Mouse (Mus musculus) cerebellum, adult 11 months (tissue): Measurements from ENCODE around the gene Olfr1497.
A peak's percentile ranks its signal among the peaks of the same experiment; 100 is the strongest.
"Not testable (repeated sequence)": the region's sequence is repeated elsewhere in the genome, so short reads cannot be mapped to it uniquely, and the experiment has no call there.

Experiments used
- DNase-seq: peaks from one replicate; pipeline ENCODE4 v3.0.0; 2022

Gene Olfr1497

DNA sequence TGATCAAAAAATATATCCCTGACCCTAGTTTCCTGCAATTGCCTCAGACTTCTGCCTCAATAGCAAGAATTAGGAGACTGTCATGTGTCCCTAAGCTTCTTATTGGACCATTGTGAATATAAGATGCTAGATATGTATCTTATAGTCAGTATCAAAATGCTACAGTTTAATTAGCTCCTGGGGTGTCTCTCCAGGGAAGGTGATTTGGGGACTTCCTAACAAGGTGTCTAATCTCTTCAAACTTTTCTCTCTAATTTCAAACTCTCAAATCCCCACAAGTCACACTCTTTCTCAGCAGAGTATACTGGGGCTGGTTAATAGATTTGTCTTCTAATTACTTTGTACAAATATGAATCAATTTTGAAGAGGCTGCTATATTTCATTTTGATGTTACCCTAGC, at the start of gene Olfr1497:
Olfr1497 (minus strand) TSS at position 101 of the 400 bp plus-strand sequence.
- no peak for DNase-seq

DNA sequence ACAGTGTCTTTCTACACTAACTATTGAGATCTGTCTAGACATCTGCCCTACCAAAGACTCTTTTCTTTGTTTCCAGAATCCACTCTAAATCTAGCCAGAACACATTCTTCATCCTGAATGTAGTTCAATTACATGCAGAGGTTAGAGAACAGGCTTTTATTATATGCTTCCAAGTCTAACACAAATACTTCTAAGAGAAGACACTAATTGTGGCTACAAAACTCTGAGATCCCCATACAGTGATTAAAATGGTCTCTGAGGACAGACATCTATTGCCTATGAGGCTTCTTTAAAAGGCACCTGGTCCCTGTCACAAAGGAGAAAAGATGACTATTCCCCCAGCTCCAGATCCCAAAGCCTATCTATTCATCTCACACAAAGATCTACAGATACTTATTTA, 32.4 kb upstream of the Olfr1497 start, which contains the start of gene Olfr1500:
Olfr1500 (minus strand) TSS at position 101 of the 400 bp plus-strand sequence.
- DNase-seq = no peak

DNA sequence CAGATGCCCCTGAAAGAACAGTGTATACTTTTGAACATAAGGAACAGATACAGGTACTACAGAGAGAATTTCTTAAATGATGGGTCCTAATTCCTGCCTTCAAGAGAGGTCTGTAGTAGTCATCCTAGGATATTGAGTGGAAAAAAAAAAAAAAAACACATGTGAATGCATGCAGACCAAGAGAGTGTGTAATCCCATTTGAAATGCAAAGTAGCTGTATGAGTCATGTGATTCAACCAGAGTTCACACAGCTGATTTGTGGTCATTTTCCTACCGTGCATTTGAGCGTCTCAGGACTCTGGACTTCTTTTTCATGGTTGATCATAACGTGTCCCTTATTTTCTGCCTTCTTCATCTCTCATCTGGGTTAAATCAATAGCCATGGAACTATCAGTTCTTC, 30.4 kb upstream of the Olfr1497 start:
- DNase-seq = no peak

DNA sequence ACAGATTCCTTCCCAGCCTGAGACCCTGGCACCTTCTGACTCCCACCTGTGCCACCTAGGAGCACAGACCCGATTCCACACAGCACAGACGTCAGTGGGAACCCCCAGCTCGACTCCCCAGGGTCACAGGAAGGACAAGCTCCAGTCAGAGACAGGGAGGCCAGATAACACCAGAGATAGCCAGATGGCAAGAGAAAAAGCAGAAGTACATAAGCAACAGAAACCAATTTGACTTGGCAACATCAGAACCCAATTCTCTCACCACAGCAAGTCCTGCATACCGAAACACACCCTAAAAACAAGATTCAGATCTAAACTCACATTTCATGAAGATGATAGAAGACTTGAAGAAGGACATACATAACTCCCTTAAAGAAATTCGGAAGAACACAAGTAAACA, 22.8 kb upstream of the Olfr1497 start:
- no peak for DNase-seq

DNA sequence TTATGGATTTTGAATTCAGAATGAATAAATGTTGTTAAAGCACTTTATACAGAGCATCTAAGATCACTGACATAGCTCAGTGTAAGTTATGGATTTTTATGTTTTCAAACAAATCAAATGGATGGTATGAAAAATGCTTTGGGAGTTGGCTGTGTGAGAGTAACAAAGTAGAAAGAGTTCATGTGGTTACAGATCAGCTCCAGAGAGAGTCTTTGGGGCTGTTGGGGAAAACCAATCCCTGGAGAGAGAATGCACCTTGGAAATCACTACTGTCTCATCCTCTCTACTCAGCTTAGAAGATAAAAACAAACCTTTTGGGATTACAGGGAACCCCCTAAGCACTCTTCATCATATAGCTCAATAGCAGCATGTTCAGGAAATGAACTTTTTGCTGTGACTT, 21.3 kb upstream of the Olfr1497 start, which contains the start of gene Olfr1499:
Olfr1499 (minus strand) TSS at position 101 of the 400 bp plus-strand sequence.
- DNase-seq = no peak

DNA sequence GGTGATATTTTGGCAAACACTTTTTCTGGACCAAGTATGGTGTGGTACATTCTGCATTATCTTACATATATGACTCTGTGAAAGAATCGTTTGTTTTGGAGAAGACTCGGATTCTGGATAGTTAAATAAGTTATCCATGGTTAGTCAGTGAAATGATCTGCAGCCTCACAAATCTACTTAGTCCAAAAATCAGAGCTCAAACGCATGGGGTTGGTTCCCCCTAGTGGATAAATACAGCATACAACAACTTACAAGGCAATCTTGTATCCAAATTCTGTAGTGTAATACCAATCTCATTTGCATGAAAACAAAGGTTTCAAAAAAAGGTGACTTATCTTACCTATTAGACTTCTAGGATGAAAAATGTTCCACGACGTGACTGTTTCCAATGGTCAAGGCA, 20.8 kb upstream of the Olfr1497 start:
- DNase-seq = no peak

DNA sequence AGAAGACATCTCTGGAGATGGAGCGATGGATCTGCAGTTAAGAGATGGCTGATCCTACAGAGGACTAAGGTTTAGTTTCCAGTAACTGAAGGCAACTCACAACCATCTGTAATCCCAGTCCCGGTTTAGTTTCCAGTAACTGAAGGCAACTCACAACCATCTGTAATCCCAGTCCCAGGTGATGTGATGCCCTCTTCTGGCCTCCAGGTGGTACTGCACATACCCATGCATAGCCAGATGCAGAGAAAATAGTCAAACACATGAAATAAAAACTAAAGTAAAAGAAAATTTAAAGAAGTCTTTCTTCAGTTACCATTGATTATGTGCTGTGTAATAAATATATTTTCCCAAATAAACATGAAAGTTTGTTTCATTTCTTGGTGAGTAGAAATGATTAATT, 14.8 kb upstream of the Olfr1497 start:
- no peak for DNase-seq

DNA sequence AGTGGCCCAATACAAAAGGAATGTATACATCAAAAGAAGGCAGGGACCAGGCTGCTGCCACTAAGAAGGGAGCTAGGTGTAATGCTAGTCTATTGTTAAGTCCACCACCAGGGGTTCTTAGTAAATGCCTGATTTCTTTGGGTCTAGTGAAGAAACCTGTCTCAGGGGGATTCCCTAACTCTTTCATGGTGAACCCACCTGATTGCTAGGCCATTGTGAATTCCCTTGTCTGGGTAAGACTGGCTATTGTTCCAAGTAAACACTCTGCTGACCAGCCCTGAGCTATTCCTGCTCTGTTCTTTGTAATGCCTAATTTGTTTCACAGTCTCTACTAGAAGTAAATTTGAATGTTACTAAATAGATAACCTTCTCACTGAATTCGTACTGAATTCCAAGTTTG, 7.5 kb upstream of the Olfr1497 start:
- DNase-seq = not testable (repeated sequence)

DNA sequence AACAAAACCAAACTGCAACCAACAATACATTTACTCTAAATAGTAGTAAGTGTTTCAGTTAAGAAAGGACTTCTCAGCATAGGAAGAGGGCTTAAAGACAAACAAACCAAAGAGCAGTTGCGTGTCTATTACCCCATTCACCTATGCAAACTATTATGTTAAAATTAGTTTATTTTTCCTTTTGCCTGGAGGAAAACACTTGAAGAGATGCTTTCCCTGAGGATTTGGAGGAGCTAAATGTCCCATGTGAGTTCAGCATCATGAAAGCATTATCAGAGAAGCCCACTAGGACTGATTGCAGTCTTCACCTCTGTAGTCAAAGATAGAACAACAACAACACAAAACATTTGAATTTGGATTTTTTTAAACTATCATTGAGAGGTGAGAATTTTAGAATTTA, 20.4 kb downstream of the Olfr1497 start, which contains the start of gene Olfr1496:
Olfr1496 (plus strand) TSS at position 301 of the 400 bp plus-strand sequence.
- no peak for DNase-seq

DNA sequence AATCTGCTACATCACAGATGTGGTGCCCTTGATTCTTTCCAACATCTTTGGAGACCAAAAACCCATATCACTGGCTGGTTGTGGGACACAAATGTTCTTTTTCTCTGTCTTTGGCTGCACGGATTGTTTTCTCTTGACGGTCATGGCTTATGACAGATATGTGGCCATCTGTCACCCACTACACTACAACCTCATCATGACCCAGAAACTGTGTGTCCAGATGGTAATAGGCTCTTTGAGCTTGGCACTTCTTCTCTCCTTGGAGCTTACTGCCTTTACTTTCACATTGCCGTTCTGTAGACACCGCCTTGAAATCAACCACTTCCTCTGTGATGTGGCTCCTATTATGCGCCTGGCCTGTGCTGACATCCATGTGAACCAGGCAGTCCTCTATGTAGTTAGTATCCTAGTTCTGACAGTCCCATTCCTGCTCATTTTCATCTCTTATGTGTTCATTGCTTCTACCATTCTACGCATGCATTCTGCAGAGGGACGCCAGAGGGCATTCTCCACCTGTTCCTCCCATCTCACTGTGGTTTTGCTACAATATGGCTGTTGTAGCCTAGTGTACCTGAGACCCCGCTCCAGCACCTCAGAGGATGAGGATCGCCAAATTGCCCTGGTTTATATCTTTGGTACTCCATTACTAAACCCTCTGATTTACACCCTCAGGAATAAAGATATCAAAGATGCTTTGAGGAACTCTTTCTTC, 29.3 kb downstream of the Olfr1497 start:
- peak; percentile 16 for DNase-seq

DNA sequence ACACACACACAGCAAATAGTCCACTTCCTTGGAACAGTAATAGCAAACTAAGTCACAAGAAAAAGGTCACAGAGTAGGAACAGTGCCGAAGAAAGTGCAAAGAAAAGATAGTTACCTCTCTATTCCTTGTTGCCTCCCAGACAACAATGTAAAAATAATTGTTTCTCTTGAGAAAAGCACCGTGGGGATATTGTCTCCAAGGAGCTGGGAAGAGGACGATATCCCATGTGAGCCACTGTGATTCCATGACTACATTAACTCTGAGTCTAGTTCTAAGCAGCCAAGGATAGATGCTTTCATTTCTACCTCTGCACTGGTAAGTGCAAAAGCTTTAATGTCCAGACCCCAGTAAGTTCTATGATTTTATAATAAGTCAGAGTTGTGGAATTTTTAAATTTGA, 33.7 kb downstream of the Olfr1497 start, which contains the start of gene Olfr1495:
Olfr1495 (plus strand) TSS at position 301 of the 400 bp plus-strand sequence.
- DNase-seq = no peak

DNA sequence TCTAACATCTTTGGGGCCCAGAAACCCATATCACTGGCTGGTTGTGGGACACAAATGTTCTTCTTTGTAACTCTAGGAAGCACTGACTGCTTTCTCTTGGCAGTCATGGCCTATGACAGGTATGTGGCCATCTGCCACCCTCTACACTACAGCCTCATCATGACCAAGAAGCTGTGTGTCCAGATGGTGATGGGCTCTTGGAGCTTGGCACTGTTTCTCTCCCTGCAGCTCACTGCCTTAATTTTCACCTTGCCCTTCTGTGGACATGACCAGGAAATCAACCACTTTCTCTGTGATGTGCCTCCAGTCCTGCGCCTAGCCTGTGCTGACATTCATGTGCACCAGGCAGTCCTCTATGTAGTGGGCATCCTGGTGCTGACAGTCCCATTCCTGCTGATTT, 48.6 kb downstream of the Olfr1497 start:
- peak; percentile 20 for DNase-seq
